In genomic region chr12:87266827-87267603, GRCm38 (mm10) we compare ENCODE assay signal across 8 mouse cellular contexts. TPM values are rescaled to one million over a fixed set of nuclear protein-coding genes. Genes with fewer than 3 reads are reported as not detected.
DNase-seq lines count a peak whose midpoint lies in the region; ATAC-seq lines count a peak whose summit lies in the region.

No protein-coding gene starts in this region.

- peak; percentile 24 to 43 for DNase-seq in frontal cortex, postnatal 14 days (ENCODE audit: low spot score in 2 of 2)
- DNase-seq in frontal cortex, adult 2 months (ENCODE audit: extremely low spot score in 1 of 2, low spot score in 1 of 2) = no peak
- peak; percentile 51 for DNase-seq in 3T3-L1 (ENCODE audit: low read depth, low spot score)
- DNase-seq in embryo, embryonic 11 days = peak; percentile 58
- DNase-seq in right cerebral cortex, adult 18-20 months = no peak
- no peak for DNase-seq in ovary, postnatal 10 days (ENCODE audit: low spot score)

- ATAC-seq in inflammation-experienced regulatory T-cells, adult 6 months = peak; percentile 2
- peak; percentile 17 for ATAC-seq in megakaryocyte progenitor cell, adult 5-6 weeks (replicated peaks; ENCODE audit: poor library complexity)

RNA-seq across cellular contexts. Expression of gene Ahsa1, which starts 0.7 kb away (rescaled TPM):
- 177 and 187 TPM in 2 replicates for polyA plus RNA-seq in frontal cortex, adult 2 months (2012; rRNA removed)
- 100 to 1,000 TPM; 117 to 133 (median 126) TPM for polyA plus RNA-seq in inflammation-experienced regulatory T-cells, adult 6 months (2017; shearing (Covaris generic))
- 97.9 and 114 TPM in 2 replicates for total RNA-seq in megakaryocyte progenitor cell, adult 5-6 weeks (2015)
- 313 and 335 TPM in 2 replicates for total RNA-seq in megakaryocyte progenitor cell, adult 5-6 weeks (2017)

RNA-seq across cellular contexts. Expression of gene Vipas39, which starts 1.0 kb away (rescaled TPM):
- 66.9 and 72.8 TPM in 2 replicates for polyA plus RNA-seq in frontal cortex, adult 2 months (2012; rRNA removed)
- 10 to 100 TPM; 31.3 to 41.3 (median 38.9) TPM for polyA plus RNA-seq in inflammation-experienced regulatory T-cells, adult 6 months (2017; shearing (Covaris generic))
- total RNA-seq in megakaryocyte progenitor cell, adult 5-6 weeks (2015) = 40.1 and 42.7 TPM in 2 replicates
- 24.7 and 29.4 TPM in 2 replicates for total RNA-seq in megakaryocyte progenitor cell, adult 5-6 weeks (2017)

RNA-seq across cellular contexts. Expression of gene Noxred1, which starts 28.5 kb away (rescaled TPM):
- 1.5 and 1.8 TPM in 2 replicates for polyA plus RNA-seq in frontal cortex, adult 2 months (2012; rRNA removed)
- 1 to 10 TPM in 1 of 3 experiments, under 1 TPM in 2; 0.72 to 1.1 (median 0.85) TPM for polyA plus RNA-seq in inflammation-experienced regulatory T-cells, adult 6 months (2017; shearing (Covaris generic))
- total RNA-seq in megakaryocyte progenitor cell, adult 5-6 weeks (2015) = 0.30 TPM in 1 of 2 replicates, not detected in the other
- total RNA-seq in megakaryocyte progenitor cell, adult 5-6 weeks (2017) = 0.24 and 0.50 TPM in 2 replicates

RNA-seq across cellular contexts. Expression of gene Ism2, which starts 32.5 kb away (rescaled TPM):
- 0.18 and 0.42 TPM in 2 replicates for polyA plus RNA-seq in frontal cortex, adult 2 months (2012; rRNA removed)
- polyA plus RNA-seq in inflammation-experienced regulatory T-cells, adult 6 months (2017; shearing (Covaris generic)) = not detected
- total RNA-seq in megakaryocyte progenitor cell, adult 5-6 weeks (2015) = not detected in 2 replicates
- not detected in 2 replicates for total RNA-seq in megakaryocyte progenitor cell, adult 5-6 weeks (2017)

Comparison
In these comparisons a context has a peak if more than half of its experiments do, and no peak if none do; other contexts are left out.
1. DNase-seq: peak in frontal cortex, postnatal 14 days (2 of 2), 3T3-L1 (single experiment) and embryo, embryonic 11 days (single experiment); none in frontal cortex, adult 2 months (0 of 2), right cerebral cortex, adult 18-20 months (single experiment) and ovary, postnatal 10 days (single experiment).